Mouse (Mus musculus) frontal cortex, adult (tissue): ENCODE results near the gene Rbm46.

Experiments
- ATAC-seq: cut with Nextera tagmentation; 2 replicates; pipeline ENCODE4 v1.9.2; 2017; ENCODE audit warnings: mild to moderate bottlenecking, moderate library complexity, mixed read lengths; ENCODE audit not compliant: low TSS enrichment

Rbm46 gene

GRCm38 (mm10) chr3:82876372-82876739 lies at the start of gene Rbm46:
TSS of gene Rbm46 (minus strand) at chr3:82876483.
- ATAC-seq, result peak; percentile 93

- ATAC-seq, result no peak
Observed at GRCm38 (mm10) chr3:82915632-82916031, 39.3 kb upstream of the Rbm46 start.

GRCm38 (mm10) chr3:82908671-82909070 lies 32.4 kb upstream of the Rbm46 start:
- no peak for ATAC-seq

GRCm38 (mm10) chr3:82904211-82904908 lies 28.1 kb upstream of the Rbm46 start:
- ATAC-seq, result peak; percentile 38

GRCm38 (mm10) chr3:82903613-82904205 lies 27.4 kb upstream of the Rbm46 start, which contains the start of gene Lrat:
TSS of gene Lrat (minus strand) at chr3:82903973.
- peak; percentile 55 for ATAC-seq

GRCm38 (mm10) chr3:82902757-82903612 lies 26.7 kb upstream of the Rbm46 start:
- ATAC-seq, result peak; percentile 47; the same call in 1 of the 2 replicates

GRCm38 (mm10) chr3:82888842-82889241 lies 12.6 kb upstream of the Rbm46 start:
- no peak for ATAC-seq

- ATAC-seq, result peak; percentile 86
Observed at GRCm38 (mm10) chr3:82877258-82877657, 975 bp upstream of the Rbm46 start.

- ATAC-seq, result 0 out of 2 replicates have a peak, but pooled peaks have one; percentile 10
Observed at GRCm38 (mm10) chr3:82875671-82876371, 462 bp downstream of the Rbm46 start.

- ATAC-seq, result no peak
Observed at GRCm38 (mm10) chr3:82857414-82858077, 18.7 kb downstream of the Rbm46 start.

- ATAC-seq, result no peak
Observed at GRCm38 (mm10) chr3:82825165-82825564, 51.1 kb downstream of the Rbm46 start.

GRCm38 (mm10) chr3:82811851-82812250 lies 64.4 kb downstream of the Rbm46 start:
- ATAC-seq, result no peak

GRCm38 (mm10) chr3:82810334-82811120 lies 65.8 kb downstream of the Rbm46 start:
- no peak for ATAC-seq

- ATAC-seq, result no peak
Observed at GRCm38 (mm10) chr3:82809769-82810168, 66.5 kb downstream of the Rbm46 start.

GRCm38 (mm10) chr3:82808323-82808911 lies 67.9 kb downstream of the Rbm46 start:
- ATAC-seq, result no peak

- ATAC-seq, result no peak
Observed at GRCm38 (mm10) chr3:82805291-82805690, 71.0 kb downstream of the Rbm46 start.

GRCm38 (mm10) chr3:82800470-82800843 lies 75.8 kb downstream of the Rbm46 start:
- ATAC-seq, result peak; percentile 62

- peak; percentile 98 for ATAC-seq
Observed at GRCm38 (mm10) chr3:82799735-82800469, 76.4 kb downstream of the Rbm46 start.

GRCm38 (mm10) chr3:82793656-82794055 lies 82.6 kb downstream of the Rbm46 start:
- ATAC-seq, result no peak
